Mouse (Mus musculus) thymus, adult 2 months (tissue): ENCODE data around the gene Mief1. TPM values are rescaled to one million over a fixed set of nuclear protein-coding genes. Genes with fewer than 3 reads are reported as not detected.

Source experiments
- DNase-seq: peaks from one replicate; pipeline ENCODE4 v3.0.0; 2021
- H3K27ac ChIP-seq: fragments of 200-500 bp; 2 replicates; pipeline ENCODE4 v1.5.1; 2012; ENCODE audit warnings: low read length, control low read depth; ENCODE audit not compliant: control insufficient read depth, insufficient read depth
- H3K27me3 ChIP-seq: fragments of 200-500 bp; 2 replicates; pipeline ENCODE4 v1.6.1; 2012; ENCODE audit warnings: mild to moderate bottlenecking, low read length, moderate library complexity, mixed read lengths; ENCODE audit not compliant: control insufficient read depth, insufficient read depth
- H3K36me3 ChIP-seq: fragments of 200-500 bp; 2 replicates; pipeline ENCODE4 v1.6.1; 2012; ENCODE audit warnings: mild to moderate bottlenecking, low read length, moderate library complexity; ENCODE audit not compliant: control insufficient read depth, insufficient read depth
- H3K4me1 ChIP-seq: fragments of 200-500 bp; replicated peaks from 2 replicates; pipeline ENCODE4 v1.6.1; 2012; ENCODE audit warnings: low read length; ENCODE audit not compliant: control insufficient read depth, insufficient read depth
- H3K4me3 ChIP-seq: fragments of 200-500 bp; 2 replicates; pipeline ENCODE4 v1.5.1; 2012; ENCODE audit warnings: mild to moderate bottlenecking, low read length, control low read depth, moderate library complexity; ENCODE audit not compliant: control insufficient read depth, insufficient read depth
- CTCF ChIP-seq: fragments of 200-500 bp; IDR thresholded peaks from 2 replicates; pipeline ENCODE4 v1.5.1; 2012; ENCODE audit warnings: mild to moderate bottlenecking, control low read depth, low read length, moderate library complexity, borderline replicate concordance; ENCODE audit not compliant: control insufficient read depth, poor library complexity, insufficient read depth; ENCODE audit errors: extremely low read depth
- POLR2A ChIP-seq: fragments of 200-500 bp; IDR thresholded peaks from 2 replicates; pipeline ENCODE4 v1.6.1; 2012; ENCODE audit warnings: mild to moderate bottlenecking, low read length, control low read depth, moderate library complexity; ENCODE audit not compliant: control insufficient read depth, poor library complexity, insufficient read depth; ENCODE audit errors: extremely low read depth
- WGBS: fragments of 180-500 bp; shearing (Covaris S2); methylation state at CpG from one replicate; pipeline ENCODE4 v1.1.7; 2018; 5-methylcytosine and 5-hydroxymethylcytosine counted together
- polyA plus RNA-seq: library from polyadenylated mRNA; depleted of rRNA; stranded (reverse); fragments of >200 nt; gene quantifications from 2 replicates; pipeline ENCODE4 v1.2.3, GENCODE M21; 2012

Gene Mief1
- polyA plus RNA-seq, 1 experiment: 32.7 TPM

DNA sequence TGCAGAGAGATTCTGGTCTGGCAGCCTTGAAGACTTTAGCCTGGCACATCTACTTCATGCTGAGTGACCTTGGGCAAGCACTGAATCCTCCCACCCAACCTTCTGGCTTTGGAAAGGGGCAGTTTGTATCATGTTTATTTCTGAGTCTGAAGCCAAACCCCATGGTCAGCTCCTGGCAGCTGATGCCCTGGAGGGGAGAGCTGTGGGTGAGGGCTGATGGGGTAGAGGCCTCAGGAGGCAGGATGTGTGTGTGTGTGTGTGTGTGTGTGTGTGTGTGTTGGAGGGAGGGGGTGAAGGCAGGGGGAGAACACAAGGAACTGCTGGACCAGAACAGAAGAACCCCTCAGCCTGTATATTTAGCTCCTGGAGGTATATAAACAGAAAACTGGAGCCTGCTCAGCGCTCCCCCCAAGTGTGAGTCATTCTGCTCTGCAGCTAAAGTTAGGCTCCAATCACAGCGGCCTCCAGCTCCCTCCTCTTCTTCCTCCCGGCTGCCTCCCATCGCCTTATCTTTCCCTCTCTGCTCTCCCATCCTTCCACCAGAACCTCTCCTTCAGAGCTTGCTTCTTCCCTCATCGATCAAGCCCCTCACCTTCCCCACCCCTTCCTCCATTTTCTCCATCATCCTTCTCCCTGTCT is 44.4 kb downstream of the Mief1 start:
- no peaks in the 10 kb centered on the region for H3K36me3 ChIP-seq
- 71% methylated on average over 5 of the region's 5 CpGs for WGBS
- no peaks in the 10 kb centered on the region for H3K27me3 ChIP-seq
- no peak overlapping the region for H3K27ac ChIP-seq
- no peak for DNase-seq
- no peak overlapping the region for H3K4me3 ChIP-seq
- no peaks in the 10 kb centered on the region; the same call in 1 of the 2 replicates for H3K4me1 ChIP-seq
- TF ChIP-seq POLR2A (no peak), CTCF (no peak)

DNA sequence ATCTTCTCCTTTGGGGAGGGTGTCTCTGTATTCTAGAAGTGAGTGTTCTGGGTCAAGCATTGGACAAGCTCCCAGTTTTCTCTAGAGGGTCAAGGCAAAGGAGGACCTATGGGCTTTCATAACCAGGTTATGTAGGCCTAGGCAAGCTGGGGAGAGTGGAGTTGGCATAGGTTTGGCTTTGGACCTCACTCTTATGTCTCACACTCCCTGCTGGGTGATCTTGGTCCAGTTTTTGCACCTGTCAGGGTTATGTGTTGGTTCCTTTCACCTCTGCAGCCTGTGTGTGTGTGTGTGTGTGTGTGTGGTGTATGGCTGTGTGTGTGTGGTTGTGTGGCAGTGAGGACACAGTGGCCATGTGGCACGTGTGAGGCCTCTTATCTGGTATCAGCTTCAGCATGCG is 45.2 kb downstream of the Mief1 start:
- H3K36me3 ChIP-seq: no peaks in the 10 kb centered on the region
- TF ChIP-seq CTCF: no peak
- no peak for TF ChIP-seq POLR2A
- H3K4me1 ChIP-seq: no peaks in the 10 kb centered on the region; the same call in 1 of the 2 replicates
- 85% methylated on average over 2 of the region's 2 CpGs for WGBS
- no peak overlapping the region for H3K4me3 ChIP-seq
- H3K27me3 ChIP-seq: no peaks in the 10 kb centered on the region
- no peak for DNase-seq
- no peak overlapping the region for H3K27ac ChIP-seq

DNA sequence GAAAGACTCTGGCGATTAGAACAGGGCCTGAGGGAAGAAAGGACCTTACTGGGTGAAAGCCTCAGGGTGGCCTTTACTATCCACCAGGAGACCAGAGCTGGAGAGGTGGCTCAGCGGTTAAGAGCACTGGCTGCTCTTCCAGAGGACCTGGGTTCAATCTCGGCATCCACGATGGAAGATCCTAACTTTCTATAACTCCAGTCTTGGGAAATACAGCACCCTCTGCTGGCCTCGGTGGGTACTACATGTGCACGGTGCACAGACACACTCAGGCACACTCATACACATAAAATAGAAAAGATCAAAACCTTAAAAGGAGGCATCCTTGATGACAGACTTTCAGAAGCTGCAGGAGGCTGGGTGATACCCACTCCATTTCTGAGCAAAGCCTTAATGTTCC is 46.8 kb downstream of the Mief1 start:
- no peak for TF ChIP-seq POLR2A
- TF ChIP-seq CTCF: peak; percentile 53; the same call in 1 of the 2 replicates
- Histone ChIP-seq H3K27me3 (peaks cover 6% of the 10 kb centered on the region), H3K4me3 (no peak overlapping the region), H3K27ac (no peak overlapping the region), H3K4me1 (no peaks in the 10 kb centered on the region; the same call in 1 of the 2 replicates), H3K36me3 (no peaks in the 10 kb centered on the region)
- peak; percentile 55 for DNase-seq
- WGBS: 22% methylated on average over 6 of the region's 6 CpGs

DNA sequence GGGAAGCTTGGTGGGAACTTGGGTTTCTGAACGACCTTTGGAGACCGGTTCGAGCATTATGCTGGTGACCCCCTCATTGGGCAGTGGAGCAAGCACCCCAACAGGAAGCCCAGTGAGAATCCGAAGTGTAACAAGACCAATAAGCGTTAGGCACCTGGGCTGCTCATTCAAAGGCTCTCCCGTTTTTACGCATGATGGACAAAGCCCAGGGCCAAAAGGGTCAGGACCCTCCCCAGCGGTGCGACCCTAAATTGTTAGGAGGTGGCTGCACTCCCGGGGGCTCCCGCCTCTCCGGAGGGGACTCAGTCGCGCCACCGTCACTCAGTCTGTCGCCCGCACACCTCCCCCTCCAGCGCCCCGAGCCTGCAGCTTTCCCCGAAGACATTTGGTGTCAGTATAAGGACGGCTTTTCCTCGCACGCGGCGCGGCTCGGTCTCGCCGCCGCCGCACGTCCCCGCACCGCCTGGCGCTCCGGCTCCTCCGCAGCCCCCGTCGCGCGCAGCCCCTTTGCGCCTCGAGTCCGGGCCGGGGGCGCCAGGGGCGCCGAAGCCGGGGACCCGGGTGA is 53.1 kb downstream of the Mief1 start, which contains the start of gene Cacna1i:
TSS of gene Cacna1i (plus strand) at position 388 of the 565 bp plus-strand sequence.
- WGBS: 10% methylated on average over 50 of the region's 50 CpGs
- peaks cover 20% of the 10 kb centered on the region for H3K27me3 ChIP-seq
- no peaks in the 10 kb centered on the region for H3K36me3 ChIP-seq
- TF ChIP-seq CTCF: no peak
- TF ChIP-seq POLR2A: no peak
- no peak for DNase-seq
- H3K4me1 ChIP-seq: peaks cover 6% of the 10 kb centered on the region
- H3K27ac ChIP-seq: no peak within 1 kb of the TSS
- H3K4me3 ChIP-seq: no peak within 1 kb of the TSS

DNA sequence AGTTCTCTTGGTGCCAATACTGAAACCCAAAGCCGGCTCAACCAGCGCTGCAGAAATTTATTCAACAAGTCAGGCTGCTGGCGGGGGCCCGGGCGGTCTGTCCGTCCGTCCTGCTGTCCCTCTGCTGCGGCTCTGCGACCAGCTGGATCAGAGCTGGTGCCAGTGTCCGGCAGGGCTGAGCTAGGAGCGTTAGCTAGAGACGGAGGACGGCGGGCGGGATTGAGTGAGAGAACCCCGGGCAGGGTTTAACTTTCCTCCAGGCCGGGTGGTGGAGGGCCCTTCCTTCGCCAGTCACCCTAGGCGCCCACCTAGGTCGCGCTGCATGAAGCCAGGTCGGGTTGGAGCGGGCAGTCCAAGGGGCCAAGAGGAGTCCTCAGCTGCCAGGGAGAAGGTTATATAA is 54.2 kb downstream of the Mief1 start:
- peaks cover 20% of the 10 kb centered on the region for H3K27me3 ChIP-seq
- TF ChIP-seq POLR2A: no peak
- TF ChIP-seq CTCF: no peak
- DNase-seq: no peak
- peaks cover 6% of the 10 kb centered on the region for H3K4me1 ChIP-seq
- H3K27ac ChIP-seq: no peak overlapping the region
- H3K36me3 ChIP-seq: no peaks in the 10 kb centered on the region
- 21% methylated on average over 23 of the region's 23 CpGs for WGBS
- H3K4me3 ChIP-seq: no peak overlapping the region

DNA sequence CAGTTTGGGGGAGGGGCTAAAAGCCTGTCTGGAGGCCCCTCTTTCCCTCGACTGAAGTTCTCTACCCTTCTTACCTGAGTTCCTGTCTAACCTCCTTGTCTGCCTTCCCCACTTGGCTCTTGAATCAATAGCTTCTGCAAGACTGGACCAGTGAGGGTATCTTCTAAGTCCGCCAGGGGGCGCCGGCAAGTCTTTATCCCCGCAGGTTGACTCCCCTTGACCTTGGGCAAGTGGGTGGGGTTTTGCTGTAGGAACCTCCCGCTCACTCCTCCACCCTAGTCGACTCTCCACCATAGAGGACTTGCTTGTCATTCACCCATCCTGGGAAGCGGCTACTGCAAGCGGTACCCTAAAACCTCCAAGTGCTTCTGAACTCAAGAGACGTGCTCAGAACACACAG is 55.6 kb downstream of the Mief1 start:
- Histone ChIP-seq H3K36me3 (no peaks in the 10 kb centered on the region), H3K27ac (no peak overlapping the region), H3K4me1 (peaks cover 6% of the 10 kb centered on the region), H3K27me3 (peaks cover 20% of the 10 kb centered on the region), H3K4me3 (no peak overlapping the region)
- TF ChIP-seq CTCF (peak; percentile 78; the same call in 1 of the 2 replicates), POLR2A (no peak)
- peak; percentile 84 for DNase-seq
- WGBS: 16% methylated on average over 10 of the region's 10 CpGs
